11 mouse cellular contexts compared by ENCODE assay signal in genomic region chr13:94882221-94882620, GRCm38 (mm10). TPM values are rescaled to one million over a fixed set of nuclear protein-coding genes. Genes with fewer than 3 reads are reported as not detected.
DNase-seq lines count a peak whose midpoint lies in the region; ATAC-seq lines count a peak whose summit lies in the region.
"Had no signal": no experiment of that assay in that cellular context is flagged by ENCODE, and none has a peak within 500 bp of the region (broad histone marks: within the 10 kb centered on the region; RNA-seq: fewer than 3 reads in every experiment).

No protein-coding gene starts in this region.

- H3K27ac ChIP-seq in heart, embryonic 15.5 days, result no peak overlapping the region
- no peak overlapping the region for H3K27ac ChIP-seq in embryonic facial prominence, embryonic 13.5 days
- H3K27ac ChIP-seq in liver, embryonic 15.5 days (replicated peaks), result no peak overlapping the region
- H3K27ac ChIP-seq: left cerebral cortex, adult 2 months had no signal

- WGBS in heart, embryonic 15.5 days, result 3% methylated on average over 10 of the region's 10 CpGs
- 1% methylated on average over 10 of the region's 10 CpGs for WGBS in embryonic facial prominence, embryonic 13.5 days
- 3% methylated on average over 10 of the region's 10 CpGs for WGBS in liver, embryonic 15.5 days (ENCODE audit: insufficient replicate concordance)

- H3K4me2 ChIP-seq in heart, embryonic 15.5 days, result peak overlapping the region; percentile 95
- H3K4me2 ChIP-seq in embryonic facial prominence, embryonic 13.5 days, result peak overlapping the region; percentile 92
- peak overlapping the region; percentile 64; the same call in 1 of the 2 replicates for H3K4me2 ChIP-seq in liver, embryonic 15.5 days

- no peaks in the 10 kb centered on the region for H3K36me3 ChIP-seq in heart, embryonic 15.5 days
- H3K36me3 ChIP-seq in embryonic facial prominence, embryonic 13.5 days, result no peaks in the 10 kb centered on the region
- no peaks in the 10 kb centered on the region for H3K36me3 ChIP-seq in liver, embryonic 15.5 days (replicated peaks)

- no peak overlapping the region for H3K9ac ChIP-seq in heart, embryonic 15.5 days
- no peak overlapping the region for H3K9ac ChIP-seq in embryonic facial prominence, embryonic 13.5 days
- no peak overlapping the region for H3K9ac ChIP-seq in liver, embryonic 15.5 days

- peaks cover 23% of the 10 kb centered on the region for H3K4me1 ChIP-seq in heart, embryonic 15.5 days (replicated peaks)
- H3K4me1 ChIP-seq in embryonic facial prominence, embryonic 13.5 days, result peaks cover 21% of the 10 kb centered on the region
- peaks cover 17% of the 10 kb centered on the region for H3K4me1 ChIP-seq in liver, embryonic 15.5 days (replicated peaks)

- no peak for ATAC-seq in heart, embryonic 15.5 days (replicated peaks; ENCODE audit: insufficient number of reproducible peaks, insufficient read depth, low FRiP score, low read depth)
- ATAC-seq in embryonic facial prominence, embryonic 13.5 days (ENCODE audit: insufficient number of reproducible peaks, insufficient read depth, low FRiP score, low TSS enrichment, low read depth), result no peak
- ATAC-seq in liver, embryonic 15.5 days (ENCODE audit: insufficient read depth), result no peak

- H3K27me3 ChIP-seq in heart, embryonic 15.5 days, result peaks cover 89% of the 10 kb centered on the region
- H3K27me3 ChIP-seq in embryonic facial prominence, embryonic 13.5 days, result peaks cover 87% of the 10 kb centered on the region
- H3K27me3 ChIP-seq in liver, embryonic 15.5 days, result peaks cover 89% of the 10 kb centered on the region

- no peak for DNase-seq in heart, adult 9 months (ENCODE audit: low spot score in 2 of 2)
- peak; percentile 12 for DNase-seq in ZHBTc4 (ENCODE audit: low read depth, low spot score)
- no peak for DNase-seq in cerebellum, adult 9-11 months
- DNase-seq in urinary bladder, adult 2 months (ENCODE audit: low spot score), result no peak
- DNase-seq: kidney, adult 8-10 months; right cerebral cortex, postnatal 4 days had no signal

- no peaks in the 10 kb centered on the region for H3K9me3 ChIP-seq in heart, embryonic 15.5 days (replicated peaks)
- no peaks in the 10 kb centered on the region for H3K9me3 ChIP-seq in embryonic facial prominence, embryonic 13.5 days
- H3K9me3 ChIP-seq in liver, embryonic 15.5 days (replicated peaks), result no peaks in the 10 kb centered on the region

- peak overlapping the region; percentile 47 for H3K4me3 ChIP-seq in heart, embryonic 15.5 days
- H3K4me3 ChIP-seq in embryonic facial prominence, embryonic 13.5 days, result no peak overlapping the region
- H3K4me3 ChIP-seq in liver, embryonic 15.5 days (replicated peaks), result no peak overlapping the region
- H3K4me3 ChIP-seq: left cerebral cortex, adult 2 months had no signal

RNA-seq across cellular contexts. Expression of gene Otp, which starts 6.8 kb away (rescaled TPM):
- not detected in 2 replicates for polyA plus RNA-seq in heart, embryonic 15.5 days (2015; fragmentation: Nextera tagmentation; extraction: Ambion mirVana)
- polyA plus RNA-seq in embryonic facial prominence, embryonic 13.5 days (2015; fragmentation: Nextera tagmentation; extraction: Ambion mirVana), result not detected in 2 replicates
- not detected in 2 replicates for polyA plus RNA-seq in liver, embryonic 15.5 days (2015; fragmentation: Nextera tagmentation; extraction: Ambion mirVana)
- polyA plus RNA-seq in urinary bladder, adult 2 months (2012; rRNA removed), result not detected in 2 replicates
- polyA plus RNA-seq: lung, embryonic 16.5 days had no signal
